17 mouse cellular contexts compared by ENCODE assay signal in genomic region chr1:163861538-163861937, GRCm38 (mm10).
"Had no signal": no experiment of that assay in that cellular context is flagged by ENCODE, and none has a peak within 500 bp of the region (broad histone marks: within the 10 kb centered on the region; RNA-seq: fewer than 3 reads in every experiment).

No protein-coding gene starts in this region.

- H3K4me2 ChIP-seq: neural tube, embryonic 12.5 days; neural tube, embryonic 13.5 days; neural tube, embryonic 15.5 days; stomach, embryonic 15.5 days had no signal

- H3K9ac ChIP-seq: neural tube, embryonic 12.5 days; neural tube, embryonic 13.5 days; neural tube, embryonic 15.5 days; stomach, embryonic 15.5 days had no signal

- DNase-seq: retina, postnatal 1 day; right cerebral cortex, adult 18-20 months; right cerebral cortex, postnatal 14 days; right cerebral cortex, postnatal 25 days; right cerebral cortex, postnatal 4 days; spleen, adult 18-20 months; thymus, adult 18-20 months; thymus, adult 2 months; thymus, postnatal 14 days; thymus, postnatal 25 days; thymus, postnatal 36 days; thymus, postnatal 4 days had no signal

- H3K4me1 ChIP-seq: neural tube, embryonic 12.5 days; neural tube, embryonic 13.5 days; neural tube, embryonic 15.5 days; stomach, embryonic 15.5 days had no signal

- H3K27me3 ChIP-seq: neural tube, embryonic 12.5 days; neural tube, embryonic 13.5 days; neural tube, embryonic 15.5 days; stomach, embryonic 15.5 days had no signal

- H3K4me3 ChIP-seq: neural tube, embryonic 12.5 days; neural tube, embryonic 13.5 days; neural tube, embryonic 15.5 days; stomach, embryonic 15.5 days had no signal

- H3K9me3 ChIP-seq: neural tube, embryonic 12.5 days; neural tube, embryonic 13.5 days; neural tube, embryonic 15.5 days; stomach, embryonic 15.5 days had no signal

- H3K27ac ChIP-seq: neural tube, embryonic 12.5 days; neural tube, embryonic 13.5 days; neural tube, embryonic 15.5 days; stomach, embryonic 15.5 days; stomach, postnatal 0 days had no signal
